Mouse (Mus musculus) layer of hippocampus, postnatal 25 days (tissue): Measurements from ENCODE around the gene Rpl10a. TPM values are rescaled to one million over a fixed set of nuclear protein-coding genes. Genes with fewer than 3 reads are reported as not detected.
"Not testable (repeated sequence)": the region's sequence is repeated elsewhere in the genome, so short reads cannot be mapped to it uniquely, and the experiment has no call there.

Source experiments
- DNase-seq, 2 experiments: peaks; one replicate each; pipeline ENCODE4 v3.0.0; 2022; ENCODE audit warnings: mixed read lengths in 2 of 2, low spot score in 1 of 2; ENCODE audit errors: extremely low spot score in 1 of 2
- total RNA-seq, 2 experiments: library from RNA; stranded (reverse); gene quantifications; 2 replicates each; pipeline ENCODE4 v1.2.3; 2021

The Rpl10a gene
- total RNA-seq, 2 experiments from 2014 or later = 353 to 376 TPM

DNA sequence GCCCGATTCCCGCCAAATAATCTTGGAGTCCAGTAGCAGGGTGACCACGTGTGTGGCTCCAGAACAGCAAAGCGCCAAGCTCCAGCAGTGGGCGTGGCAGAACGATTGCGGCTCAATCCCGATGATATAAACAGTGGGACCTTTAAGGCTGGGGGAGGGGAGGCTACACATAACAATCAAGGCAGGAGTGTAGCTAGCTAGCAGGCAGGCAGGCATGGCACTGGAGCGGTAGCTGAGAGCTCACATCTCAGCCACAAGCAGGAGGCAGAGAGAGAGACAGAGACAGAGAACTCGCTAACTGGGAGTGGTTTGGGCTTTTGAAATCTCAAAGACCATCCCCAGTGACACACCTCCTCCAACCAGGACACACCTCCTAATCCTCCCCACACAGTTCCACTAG is 23.1 kb upstream of the Rpl10a start:
- DNase-seq = no peak

DNA sequence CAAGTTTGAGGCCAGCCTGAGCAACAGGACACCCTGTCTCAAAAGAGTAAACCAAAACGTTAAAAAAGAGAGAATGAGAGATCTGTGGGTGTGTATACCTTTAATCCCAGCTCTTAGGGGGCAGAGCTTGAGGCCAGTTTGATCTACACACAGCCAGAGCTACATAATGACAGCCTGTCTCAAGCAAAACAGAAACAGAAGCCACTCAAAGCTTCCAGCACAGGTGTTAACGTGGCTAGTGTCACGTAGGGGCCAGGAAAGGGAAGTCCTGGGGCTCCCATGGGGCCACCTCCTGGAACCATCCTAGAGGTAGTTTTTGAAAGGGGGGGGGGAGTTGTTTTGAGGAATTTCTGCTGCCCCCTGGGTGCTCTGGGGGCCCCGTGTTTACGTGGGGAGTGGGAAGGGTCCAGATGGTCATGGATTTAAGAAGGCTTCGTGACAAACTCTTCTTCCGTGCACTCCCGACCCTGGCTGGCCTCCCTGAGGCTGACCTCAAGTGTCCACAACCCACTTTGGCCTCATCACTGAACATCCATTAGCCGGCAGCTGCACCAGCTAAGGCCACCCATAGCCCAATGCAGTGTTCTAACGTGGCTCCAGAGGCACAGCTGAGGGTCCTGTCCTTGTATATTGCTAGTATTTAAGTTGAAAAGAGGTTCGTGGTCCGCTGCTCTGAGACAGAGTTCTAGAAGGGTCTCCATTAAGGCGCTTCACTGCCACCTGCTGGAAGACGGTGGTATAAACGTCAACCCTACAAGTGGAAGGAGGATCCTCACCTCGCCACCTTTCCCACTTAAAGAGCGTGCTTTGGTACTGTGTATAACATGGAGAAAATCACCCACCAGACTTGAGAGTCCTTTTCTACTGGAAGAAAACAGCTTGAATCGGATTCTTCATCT is 19.7 kb upstream of the Rpl10a start:
- peak; percentile 81 to 99 for DNase-seq

DNA sequence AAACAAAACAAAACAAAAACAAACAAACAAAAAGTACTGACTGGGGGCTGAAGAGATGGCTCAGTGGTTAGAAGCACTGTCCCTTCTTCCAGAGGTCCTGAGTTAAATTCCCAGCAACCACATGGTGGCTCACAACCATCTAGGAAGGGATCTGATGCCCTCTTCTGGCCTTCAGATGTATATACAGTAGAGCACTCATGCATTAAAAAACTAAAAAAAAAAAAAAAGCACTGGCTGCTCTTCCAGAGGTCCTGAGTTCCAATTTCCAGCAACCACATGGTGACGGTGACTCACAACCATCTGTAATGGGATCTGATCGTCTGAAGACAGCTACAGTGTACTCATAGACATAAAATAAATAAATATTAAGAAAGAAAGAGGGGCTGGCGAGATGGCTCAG is 17.4 kb upstream of the Rpl10a start:
- no peak for DNase-seq

DNA sequence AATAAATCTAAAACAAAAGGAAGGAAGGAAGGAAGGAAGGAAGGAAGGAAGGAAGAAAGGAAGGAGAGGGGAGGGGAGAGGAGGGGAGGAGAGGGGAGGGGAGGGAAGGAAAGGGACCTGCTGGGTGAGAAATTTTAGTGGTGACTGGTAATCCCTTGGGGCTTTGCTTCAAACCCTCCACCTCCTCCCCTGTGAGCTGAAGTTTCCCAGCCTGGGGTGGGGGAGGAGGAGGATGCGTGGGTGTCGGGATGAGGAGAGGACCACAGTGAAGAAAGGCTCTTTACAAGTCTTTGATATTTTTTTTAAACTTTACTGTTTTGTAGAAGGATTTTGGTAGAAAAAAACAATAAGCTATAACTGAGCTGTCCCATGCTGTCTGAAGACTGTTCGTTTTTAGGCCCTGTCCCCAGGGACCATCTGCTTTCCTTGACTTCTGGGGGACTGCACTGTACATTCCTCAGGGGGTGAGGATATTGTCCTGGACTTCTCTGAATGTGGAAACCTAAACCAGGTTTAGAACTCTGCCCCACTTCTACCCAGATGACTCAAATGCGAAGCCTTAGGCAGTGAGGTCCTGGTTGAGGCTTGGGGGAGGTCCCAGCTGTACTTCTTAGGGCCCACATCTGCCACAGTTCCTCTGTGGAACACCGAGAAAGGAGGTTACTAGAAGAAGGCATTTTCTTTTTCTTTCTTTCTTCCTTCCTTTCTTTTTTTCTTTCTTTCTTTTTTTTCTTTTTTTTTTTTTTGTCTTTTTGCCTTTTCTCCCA is 16.7 kb upstream of the Rpl10a start:
- no peak for DNase-seq

DNA sequence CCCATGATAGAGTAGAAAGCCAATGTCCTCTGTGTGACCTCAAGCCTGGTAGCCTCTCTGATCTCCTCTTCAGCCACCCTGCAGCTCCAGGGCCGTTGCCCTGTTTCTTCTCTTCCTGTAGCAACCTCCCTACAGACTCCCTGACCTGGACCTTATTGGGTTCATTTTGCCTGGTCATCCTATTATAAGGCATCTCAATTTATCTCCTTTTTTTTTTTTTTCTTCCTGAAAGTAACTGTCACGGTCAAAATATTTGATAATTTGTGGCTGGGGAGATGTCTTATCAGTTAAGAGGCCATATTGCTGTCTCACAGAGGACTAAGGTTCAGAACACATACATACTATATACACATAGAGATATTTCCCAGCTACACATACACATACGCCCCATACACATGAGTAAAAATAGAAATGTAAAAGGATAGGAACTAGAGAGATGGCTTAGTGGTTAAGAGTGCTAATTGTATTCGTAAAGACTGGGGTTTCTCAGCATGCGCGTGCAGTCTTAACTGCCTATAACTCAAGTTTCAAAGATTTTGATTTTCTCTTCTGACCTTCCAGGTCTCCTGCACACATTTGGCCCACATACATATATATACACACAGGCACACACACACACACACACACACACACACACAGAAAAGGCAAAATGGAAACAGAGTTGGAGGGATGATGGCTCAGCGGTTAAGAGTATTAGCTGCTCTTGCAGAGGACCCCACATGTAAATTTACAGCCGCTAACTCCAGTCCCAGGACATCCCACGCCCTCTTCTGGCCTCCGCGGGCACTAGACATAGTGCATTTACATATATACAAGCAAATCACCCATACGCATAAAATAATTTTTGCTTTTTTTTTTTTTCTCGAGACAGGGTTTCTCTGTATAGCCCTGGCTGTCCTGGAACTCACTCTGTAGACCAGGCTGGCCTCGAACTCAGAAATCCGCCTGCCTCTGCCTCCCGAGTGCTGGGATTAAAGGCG is 15.7 kb upstream of the Rpl10a start:
- DNase-seq = no peak

DNA sequence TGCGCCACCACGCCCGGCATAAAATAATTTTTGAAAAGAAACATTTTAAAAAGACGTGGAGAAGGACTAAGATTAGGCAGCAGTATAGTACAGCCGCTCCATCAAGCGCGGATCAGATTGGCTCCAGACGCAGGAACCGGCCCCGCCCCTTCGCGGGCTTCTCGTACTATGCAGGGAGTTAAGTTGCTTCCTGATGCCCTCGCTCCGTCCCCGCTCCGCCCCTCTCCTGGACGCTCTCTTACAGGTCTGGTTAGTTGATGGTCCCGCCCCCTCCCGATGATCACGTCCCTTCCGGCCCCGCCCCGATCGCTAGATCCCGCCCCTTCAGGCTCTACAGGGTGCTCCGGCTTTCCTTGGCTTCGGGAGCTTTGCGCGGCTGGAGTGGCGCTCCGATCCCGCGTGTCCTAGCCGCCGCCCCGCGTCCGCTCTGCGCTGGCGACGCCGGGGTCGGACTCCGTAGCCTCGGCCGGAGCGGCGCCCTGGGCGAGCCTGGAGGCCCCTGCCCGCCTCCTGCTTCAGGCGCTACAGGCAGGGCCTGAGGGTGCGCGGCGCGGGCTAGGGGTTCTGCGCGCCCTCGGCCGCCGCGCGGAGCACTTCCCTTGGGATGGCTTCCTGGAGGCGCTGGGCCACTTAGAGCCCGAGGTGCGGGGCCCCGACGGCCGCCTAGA is 14.9 kb upstream of the Rpl10a start, which contains the start of gene Fance:
Gene Fance, plus strand, starts transcription at position 308 of the 668 bp plus-strand sequence.
- DNase-seq = peak; percentile 75 to 76

DNA sequence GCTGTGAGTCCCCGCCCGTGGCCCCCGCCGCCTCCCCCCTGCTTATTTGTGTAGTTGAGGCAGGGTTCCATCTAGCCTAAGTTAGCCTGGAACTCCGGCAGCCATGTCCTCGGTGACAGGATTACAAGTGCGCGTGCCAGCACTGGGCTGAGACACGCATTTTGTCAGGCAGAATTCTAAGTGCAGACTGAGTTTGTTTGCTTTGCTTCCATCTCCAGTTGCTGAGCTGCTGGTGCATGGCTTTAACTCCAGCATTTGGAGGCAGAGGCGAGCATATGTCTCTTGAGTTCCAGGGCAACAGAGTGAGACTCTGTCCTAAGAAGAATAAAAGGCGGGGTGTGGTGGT is 14.4 kb upstream of the Rpl10a start:
- no peak for DNase-seq

DNA sequence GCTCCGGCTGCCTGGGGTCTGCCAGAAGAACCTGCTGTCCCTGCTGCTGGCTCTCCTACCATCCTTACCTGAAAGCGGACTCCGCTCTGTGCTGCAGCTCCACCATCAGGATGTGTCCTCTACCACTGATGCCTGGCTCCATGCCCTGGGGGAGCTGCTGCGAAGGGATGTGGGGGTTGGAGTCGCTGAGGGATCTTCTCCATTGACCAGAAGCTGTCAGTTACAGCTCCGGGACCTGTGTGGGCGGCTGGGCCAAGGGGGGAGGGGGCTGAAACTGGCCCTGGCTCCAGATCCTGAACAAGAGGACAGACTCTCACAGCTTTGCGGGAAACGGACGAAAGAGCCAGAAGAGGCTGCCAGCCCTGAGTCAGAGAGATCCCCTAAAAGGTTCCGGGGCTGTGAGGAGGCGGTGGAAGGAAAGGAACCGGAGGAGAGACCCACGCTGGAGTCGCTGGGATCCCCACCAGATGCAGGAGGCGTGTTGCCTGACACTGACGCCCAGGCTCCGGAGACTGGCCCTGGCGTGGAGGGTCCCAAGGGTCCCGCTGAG is 12.6 kb upstream of the Rpl10a start:
- no peak for DNase-seq

DNA sequence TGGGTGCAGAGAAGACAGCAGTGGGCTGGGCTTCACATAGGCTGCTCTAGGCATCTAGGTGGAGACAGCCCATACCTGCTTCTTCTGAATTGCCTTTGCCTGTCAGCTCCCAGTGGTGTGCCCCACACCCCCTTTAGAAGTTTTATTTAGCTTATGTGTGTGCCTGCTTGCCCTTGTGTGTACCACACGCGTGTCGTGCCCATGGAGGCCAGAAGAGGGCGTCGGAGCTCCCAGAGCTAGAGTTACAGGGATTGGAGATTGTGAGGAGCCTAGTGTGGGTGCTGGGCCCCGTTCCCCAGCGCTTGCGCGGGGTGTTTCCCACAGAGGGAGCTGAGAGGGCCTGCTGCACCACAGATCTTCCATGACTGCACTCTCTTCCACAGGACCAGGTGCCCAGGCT is 11.8 kb upstream of the Rpl10a start:
- DNase-seq = no peak

DNA sequence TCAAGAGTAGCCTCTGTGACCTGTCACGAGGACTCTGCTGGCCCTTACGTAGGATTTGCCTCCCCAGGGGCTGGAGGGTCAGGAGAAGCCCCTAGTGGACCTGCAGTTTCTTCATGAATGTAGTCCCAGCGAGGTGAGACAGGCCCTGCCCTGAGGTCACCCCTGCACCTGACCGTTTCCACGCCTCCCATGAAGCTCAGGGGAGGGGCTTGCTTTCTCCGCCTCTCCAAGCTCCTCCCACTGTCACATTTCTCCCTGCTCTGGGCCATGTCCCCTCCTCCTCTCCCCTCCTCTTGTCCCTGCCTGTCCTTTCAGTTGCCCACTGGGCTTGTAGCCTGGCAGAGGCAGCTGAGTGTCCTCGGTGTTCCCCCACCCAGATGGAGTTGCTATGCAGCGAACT is 11.2 kb upstream of the Rpl10a start:
- DNase-seq = no peak

DNA sequence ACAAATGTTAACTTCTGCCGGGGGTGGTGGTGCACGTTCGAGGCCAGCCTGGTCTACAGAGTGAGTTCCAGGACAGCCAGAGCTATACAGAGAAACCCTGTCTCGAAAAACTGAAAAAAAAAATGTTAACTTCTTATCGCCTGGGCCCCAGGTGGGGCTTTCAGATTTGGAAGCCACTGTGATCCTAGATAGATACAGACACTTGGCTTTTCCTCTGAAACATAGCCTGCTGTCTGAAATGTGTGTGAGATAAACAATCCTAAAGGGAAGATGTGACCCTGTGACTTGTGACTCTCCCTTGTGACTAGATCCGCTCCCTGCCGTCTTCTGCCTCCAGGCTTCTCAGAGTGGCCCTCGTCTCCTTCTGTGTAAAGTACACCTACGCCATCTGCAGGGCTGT is 10.5 kb upstream of the Rpl10a start:
- no peak for DNase-seq

DNA sequence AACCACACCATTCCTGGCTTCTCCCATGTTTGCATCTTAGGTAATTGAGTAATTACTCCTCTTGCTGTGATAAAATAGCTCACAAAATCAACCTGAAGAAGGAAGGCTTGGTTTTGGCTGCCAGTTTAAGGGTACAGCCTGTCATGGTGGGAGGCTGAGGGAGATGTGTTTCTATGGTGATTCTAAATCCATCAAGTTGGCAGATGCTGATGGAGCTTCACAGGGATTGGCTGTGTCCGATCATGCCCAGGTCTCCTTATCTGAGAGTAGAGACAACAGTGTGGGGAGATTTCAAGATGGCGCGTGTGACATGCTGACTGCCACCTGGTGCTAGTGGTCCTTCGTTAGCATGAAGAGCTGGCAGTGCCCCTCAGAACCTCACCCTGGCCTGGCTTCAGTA is 6.6 kb upstream of the Rpl10a start:
- DNase-seq = no peak

DNA sequence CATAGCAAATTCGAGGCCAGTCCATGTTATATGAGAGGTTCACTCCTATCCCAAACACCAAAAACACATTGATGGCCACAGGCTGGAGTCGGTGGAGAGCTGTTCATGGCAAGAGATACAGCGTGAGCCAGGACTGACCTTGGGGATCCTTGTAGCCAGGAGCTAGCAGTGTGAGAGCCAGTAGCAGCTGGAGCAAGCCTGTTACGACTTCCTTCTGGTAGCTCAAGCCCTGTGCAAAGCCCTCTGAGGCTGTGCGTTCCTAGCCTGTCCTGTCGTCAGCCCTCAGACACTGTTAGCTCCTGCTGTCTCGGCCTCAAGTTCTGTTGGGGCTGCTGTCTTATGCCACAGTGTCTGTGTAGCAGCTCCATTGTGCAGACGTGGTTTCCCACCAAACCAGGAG is 4.5 kb upstream of the Rpl10a start:
- no peak for DNase-seq

DNA sequence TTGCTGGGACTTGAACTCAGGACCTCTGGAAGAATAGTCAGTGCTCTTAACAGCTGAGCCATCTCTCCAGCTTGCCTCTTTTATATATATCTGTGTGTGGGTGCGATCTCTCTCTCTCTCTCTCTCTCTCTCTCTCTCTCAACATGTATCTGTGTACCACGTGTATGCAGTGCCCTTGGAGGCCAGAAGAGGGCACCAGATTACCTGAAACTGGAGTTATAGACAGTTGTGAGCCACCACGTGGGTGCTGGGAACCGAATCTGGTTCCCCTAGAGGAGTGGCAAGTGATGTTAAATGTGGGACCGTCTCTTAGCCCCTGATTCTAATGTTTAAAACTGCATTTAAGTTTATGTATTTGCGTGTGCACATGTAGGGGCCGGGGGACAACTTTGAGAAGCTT is 3.9 kb upstream of the Rpl10a start:
- DNase-seq = not testable (repeated sequence)

DNA sequence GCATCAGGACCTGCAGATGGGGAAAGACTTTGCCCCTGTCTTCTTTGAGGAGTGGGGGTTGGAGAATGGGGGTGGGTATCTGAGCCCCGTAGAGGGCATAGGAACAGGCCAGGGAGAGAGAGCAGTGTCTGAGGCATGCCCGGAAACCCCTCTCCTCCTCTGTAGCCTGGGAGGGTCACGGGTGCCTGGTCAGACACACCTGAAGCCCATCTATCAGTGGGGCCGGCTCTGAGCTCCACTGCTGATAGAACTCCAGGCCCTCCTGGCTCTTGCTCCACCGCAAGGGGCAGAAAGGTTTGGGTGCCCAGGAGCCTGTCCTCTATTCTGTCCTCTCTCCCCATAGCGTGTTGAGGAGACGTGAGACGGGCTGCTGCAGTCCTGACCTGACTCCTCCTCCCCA is 2.5 kb upstream of the Rpl10a start:
- DNase-seq = no peak

DNA sequence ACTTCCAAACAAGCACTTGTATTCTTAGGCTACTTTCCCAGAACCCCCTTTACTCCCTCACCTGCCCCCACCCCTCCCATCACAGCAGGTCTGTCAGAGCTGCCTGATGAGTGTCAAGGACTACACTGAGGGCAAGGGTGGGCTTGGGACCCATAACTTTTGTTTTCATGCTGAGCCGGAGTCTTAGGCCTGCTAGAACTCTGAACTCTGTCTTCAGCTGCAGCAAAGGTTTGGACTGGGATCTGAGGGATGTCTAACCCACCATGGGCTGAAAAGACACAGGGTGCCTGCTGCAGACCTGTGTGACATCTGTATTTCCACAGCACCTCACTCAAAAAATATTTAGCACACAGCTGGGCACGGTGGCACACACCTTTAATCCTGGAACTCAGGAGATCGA is 1.3 kb upstream of the Rpl10a start:
- no peak for DNase-seq

DNA sequence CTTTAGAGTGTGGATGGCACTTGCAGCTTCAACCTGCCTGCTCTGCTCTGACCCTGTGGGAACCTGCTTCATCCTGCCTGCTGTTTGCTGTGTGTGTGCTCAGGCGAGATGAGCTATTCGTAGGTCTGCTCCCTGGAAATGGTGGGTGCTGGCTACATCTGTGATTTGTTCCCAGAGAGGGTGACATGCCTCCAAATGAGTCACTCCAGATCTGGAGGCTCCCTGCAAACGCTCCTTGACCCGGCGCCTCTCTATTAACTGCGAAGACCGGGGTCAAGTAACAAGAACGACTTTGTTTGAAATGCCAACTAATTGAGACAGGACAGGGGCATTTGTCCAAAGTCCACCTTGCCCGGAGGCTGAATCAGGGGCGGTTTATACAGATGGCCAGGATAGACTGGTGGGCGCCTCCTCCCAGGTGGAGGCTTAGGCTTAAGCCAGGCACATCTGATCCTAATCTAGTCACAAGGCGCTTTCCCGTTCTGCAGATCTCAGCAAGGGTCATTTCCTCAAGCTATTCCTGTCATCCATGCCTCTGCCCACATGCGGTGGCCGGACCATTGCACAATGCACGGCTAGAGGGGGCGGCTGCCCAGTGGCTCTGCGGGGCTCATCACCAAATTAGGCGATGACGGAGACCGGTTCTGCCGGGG is 472 bp upstream of the Rpl10a start:
- DNase-seq = peak in 1 of 2 experiments; percentile 36

DNA sequence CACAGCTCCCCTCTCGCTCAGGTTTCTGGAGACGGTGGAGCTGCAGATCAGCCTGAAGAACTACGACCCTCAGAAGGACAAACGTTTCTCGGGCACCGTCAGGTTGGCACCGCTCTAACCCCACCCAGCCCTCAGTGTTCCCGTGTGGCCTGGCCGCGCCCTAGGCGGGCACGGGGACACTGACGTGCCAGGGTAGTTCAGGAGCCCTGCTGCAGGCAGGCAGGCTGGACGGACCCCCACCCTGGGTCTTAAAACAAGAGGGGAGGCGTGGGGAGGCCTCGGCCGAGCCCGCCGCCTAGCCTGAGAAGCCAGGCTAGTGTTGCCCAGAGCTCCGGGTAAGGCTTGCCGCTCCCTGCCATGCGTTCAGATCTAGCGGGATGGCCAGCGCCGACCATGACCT is 675 bp downstream of the Rpl10a start:
- DNase-seq = no peak

DNA sequence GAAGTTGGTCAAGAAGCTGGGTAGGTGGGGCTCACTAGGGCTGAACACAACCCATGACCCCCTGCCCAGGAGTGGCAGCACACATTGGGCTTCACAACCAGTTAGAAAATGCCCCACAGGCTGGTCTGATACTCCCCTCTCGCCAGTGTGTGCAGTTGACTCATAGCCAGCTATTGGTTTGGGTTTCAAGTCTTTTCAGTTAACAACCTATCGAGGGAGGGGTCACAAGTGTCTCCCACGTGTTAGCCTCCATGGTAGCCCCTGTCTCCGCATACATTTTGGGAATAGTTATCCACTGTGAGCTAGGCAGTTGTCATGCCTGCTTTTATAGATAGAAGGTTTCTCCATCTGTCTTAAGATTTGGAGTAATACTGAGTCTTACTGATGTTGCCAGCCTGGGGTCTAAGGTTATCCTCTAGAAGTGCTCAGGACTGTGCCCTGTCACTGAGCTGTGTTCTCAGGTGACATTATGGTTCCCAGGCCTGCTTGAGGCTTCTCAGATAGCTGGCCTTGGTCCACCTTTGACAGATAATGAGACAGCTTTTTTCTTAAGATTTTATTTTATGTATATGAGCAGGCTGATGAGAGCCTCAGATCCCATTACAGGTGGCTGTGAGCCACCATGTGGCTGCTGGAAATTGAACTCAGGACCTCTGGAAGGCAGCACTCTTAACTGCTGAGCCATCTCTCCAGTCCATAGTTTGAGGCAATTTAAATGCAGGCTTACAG is 1.4 kb downstream of the Rpl10a start:
- DNase-seq = no peak
